Comparison of ENCODE assay signal across 8 mouse cellular contexts in the genomic region with DNA sequence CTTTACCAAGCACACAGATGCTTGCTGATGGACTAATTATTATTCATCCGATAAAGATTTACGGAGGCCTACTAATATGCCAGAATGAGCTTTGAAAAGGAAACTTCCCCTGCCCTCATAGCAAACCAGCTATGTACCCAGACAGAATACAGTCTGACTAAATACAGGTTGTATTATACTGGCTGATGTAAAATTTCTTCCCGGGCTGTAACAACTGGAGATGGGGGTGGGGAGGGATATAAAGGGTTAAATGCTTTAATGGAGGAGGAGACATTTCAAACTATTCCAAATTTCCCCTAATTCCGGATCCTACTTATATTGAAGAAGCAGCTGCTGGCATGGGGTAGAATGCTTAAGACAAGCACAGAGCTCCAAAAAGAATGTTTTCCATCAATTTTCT. TPM values are rescaled to one million over a fixed set of nuclear protein-coding genes. Genes with fewer than 3 reads are reported as not detected.
A peak's percentile ranks its signal among the peaks of the same experiment; 100 is the strongest.
DNase-seq lines count a peak whose midpoint lies in the region; ATAC-seq and TF ChIP-seq lines count a peak whose summit lies in the region.

No protein-coding gene starts in this region.

- peaks cover 6% of the 10 kb centered on the region; the same call in 1 of the 2 replicates for H3K36me3 ChIP-seq in heart, embryonic 15.5 days
- H3K36me3 ChIP-seq in MEL (ENCODE audit: control insufficient read depth in 1 of 2, insufficient read depth in 2 of 2, low read length in 2 of 2): peaks cover 4 to 23% of the 10 kb centered on the region in 2 experiments
- 0 out of 2 replicates have a peak, but pooled peaks cover 3% of the 10 kb centered on the region for H3K36me3 ChIP-seq in hindbrain, embryonic 15.5 days
- no peaks in the 10 kb centered on the region for H3K36me3 ChIP-seq in midbrain, embryonic 12.5 days

- no peak overlapping the region for H3K27ac ChIP-seq in heart, embryonic 15.5 days
- no peak overlapping the region; the same call in 1 of the 2 replicates for H3K27ac ChIP-seq in MEL (ENCODE audit: control insufficient read depth, low read depth, low read length)
- H3K27ac ChIP-seq in hindbrain, embryonic 15.5 days (replicated peaks): peak overlapping the region; percentile 89; the same call in 1 of the 2 replicates
- peak overlapping the region; percentile 89; the same call in 1 of the 2 replicates for H3K27ac ChIP-seq in midbrain, embryonic 12.5 days (replicated peaks)

- DNase-seq in heart, postnatal 4 days: no peak
- no peak for DNase-seq in MEL (ENCODE audit: low read depth, low spot score)
- no peak for DNase-seq in spleen, postnatal 4 days (ENCODE audit: low spot score in 2 of 2)
- no peak for DNase-seq in Muller cell, postnatal 12 days (ENCODE audit: inconsistent ontology term)
- no peak for DNase-seq in gastrocnemius, adult 18-20 months (ENCODE audit: low spot score)

- no peak for ATAC-seq in heart, embryonic 15.5 days (replicated peaks; ENCODE audit: insufficient number of reproducible peaks, insufficient read depth, low FRiP score, low read depth)
- ATAC-seq in hindbrain, embryonic 15.5 days (ENCODE audit: low FRiP score, low read depth): no peak
- no peak for ATAC-seq in midbrain, embryonic 12.5 days (ENCODE audit: low FRiP score, low read depth)

- H3K9me3 ChIP-seq in heart, embryonic 15.5 days (replicated peaks): no peaks in the 10 kb centered on the region
- H3K9me3 ChIP-seq in MEL (replicated peaks; ENCODE audit: insufficient read depth, low read length): no peaks in the 10 kb centered on the region
- no peaks in the 10 kb centered on the region for H3K9me3 ChIP-seq in hindbrain, embryonic 15.5 days
- no peaks in the 10 kb centered on the region for H3K9me3 ChIP-seq in midbrain, embryonic 12.5 days

- H3K79me2 ChIP-seq in MEL (ENCODE audit: control insufficient read depth, insufficient read depth, low read length, poor library complexity): peaks cover 21% of the 10 kb centered on the region

- no peak for TF ChIP-seq EP300 in MEL (IDR thresholded peaks at IDR 0.05; ENCODE audit: low read depth in 1 of 2, low read length in 2 of 2)

- 79% methylated on average over 4 of the region's 4 CpGs for WGBS in heart, embryonic 15.5 days
- WGBS in hindbrain, embryonic 15.5 days: 79% methylated on average over 4 of the region's 4 CpGs
- WGBS in midbrain, embryonic 12.5 days: 78% methylated on average over 4 of the region's 4 CpGs

- no peak overlapping the region for H3K9ac ChIP-seq in heart, embryonic 15.5 days
- H3K9ac ChIP-seq in MEL (ENCODE audit: control insufficient read depth, low read depth, low read length, poor library complexity, severe bottlenecking): peak overlapping the region; percentile 92; the same call in 1 of the 2 replicates
- no peak overlapping the region for H3K9ac ChIP-seq in hindbrain, embryonic 15.5 days
- H3K9ac ChIP-seq in midbrain, embryonic 12.5 days (replicated peaks): peak overlapping the region; percentile 53; the same call in 1 of the 2 replicates

- no peak for TF ChIP-seq RAD21 in MEL (IDR thresholded peaks at IDR 0.05; ENCODE audit: low read depth, low read length)

- H3K4me3 ChIP-seq in heart, embryonic 15.5 days: peak overlapping the region; percentile 56
- H3K4me3 ChIP-seq in MEL (ENCODE audit: control insufficient read depth in 1 of 2, insufficient read depth in 1 of 2, low read depth in 2 of 2, low read length in 2 of 2): peak overlapping the region in 1 of 2 experiments; percentile 69; a peak in 3 of 4 replicates
- peak overlapping the region; percentile 47 for H3K4me3 ChIP-seq in hindbrain, embryonic 15.5 days
- peak overlapping the region; percentile 44; the same call in 1 of the 2 replicates for H3K4me3 ChIP-seq in midbrain, embryonic 12.5 days

- TF ChIP-seq CTCF in MEL (IDR thresholded peaks at IDR 0.05 in 2 of 3, conservative IDR thresholded peaks at IDR 0.05 in 1 of 3; ENCODE audit: control insufficient read depth in 1 of 3, insufficient read depth in 1 of 3, low read depth in 2 of 3, low read length in 3 of 3, poor library complexity in 1 of 3, severe bottlenecking in 1 of 3): no peak

- H3K27me3 ChIP-seq in heart, embryonic 15.5 days: no peaks in the 10 kb centered on the region
- H3K27me3 ChIP-seq in MEL (ENCODE audit: control insufficient read depth in 1 of 2, insufficient read depth in 2 of 2, low read length in 2 of 2): no peaks in the 10 kb centered on the region
- H3K27me3 ChIP-seq in hindbrain, embryonic 15.5 days: no peaks in the 10 kb centered on the region
- no peaks in the 10 kb centered on the region for H3K27me3 ChIP-seq in midbrain, embryonic 12.5 days

- no peak for TF ChIP-seq POLR2A in MEL (IDR thresholded peaks at IDR 0.05; ENCODE audit: control insufficient read depth in 1 of 2, insufficient read depth in 1 of 2, low read depth in 1 of 2, low read length in 2 of 2, poor library complexity in 1 of 2)

- H3K4me1 ChIP-seq in heart, embryonic 15.5 days (replicated peaks): no peaks in the 10 kb centered on the region; the same call in 1 of the 2 replicates
- H3K4me1 ChIP-seq in MEL (ENCODE audit: control insufficient read depth in 1 of 2, insufficient read depth in 2 of 2, low read length in 2 of 2): peaks cover 2 to 6% of the 10 kb centered on the region in 2 experiments; a peak in 2 of 4 replicates
- H3K4me1 ChIP-seq in hindbrain, embryonic 15.5 days (replicated peaks): peaks cover 19% of the 10 kb centered on the region
- H3K4me1 ChIP-seq in midbrain, embryonic 12.5 days: 0 out of 2 replicates have a peak, but pooled peaks cover 7% of the 10 kb centered on the region

- peak overlapping the region; percentile 67 for H3K4me2 ChIP-seq in heart, embryonic 15.5 days
- peak overlapping the region; percentile 62 for H3K4me2 ChIP-seq in hindbrain, embryonic 15.5 days
- peak overlapping the region; percentile 58 for H3K4me2 ChIP-seq in midbrain, embryonic 12.5 days (replicated peaks)

TF ChIP-seq in MEL, 35 proteins besides CTCF, POLR2A, EP300 and RAD21:
- TF ChIP-seq SIN3A (IDR thresholded peaks at IDR 0.05; ENCODE audit: low read length) (no peak), ZKSCAN1 (IDR thresholded peaks at IDR 0.05; ENCODE audit: low read depth, low read length) (no peak)

RNA-seq across cellular contexts. Expression of a gene that starts 14.9 kb away (rescaled TPM):
- polyA plus RNA-seq in heart, embryonic 15.5 days (2015; fragmentation: Nextera tagmentation; extraction: Ambion mirVana): not detected in 2 replicates
- not detected for total RNA-seq in heart, postnatal 4 days (2021)
- not detected in 2 replicates for total RNA-seq in MEL (2012; rRNA removed)
- not detected for polyA plus RNA-seq in MEL (2012; ENCODE audit: insufficient read depth in 1 of 2, insufficient read length in 2 of 2, low read depth in 1 of 2, low replicate concordance in 2 of 2, missing spikeins in 1 of 2)
- not detected in 2 replicates for polyA plus RNA-seq in hindbrain, embryonic 15.5 days (2015; fragmentation: Nextera tagmentation; extraction: Ambion mirVana)
- polyA plus RNA-seq in midbrain, embryonic 12.5 days (2016; fragmentation: Nextera tagmentation; extraction: Ambion mirVana): not detected in 2 replicates
- total RNA-seq in gastrocnemius, adult 18-20 months (2021): not detected

Comparison
In these comparisons a context has a peak if more than half of its experiments do, and no peak if none do; other contexts are left out.
1. H3K27ac ChIP-seq: peak in hindbrain, embryonic 15.5 days (single experiment) and midbrain, embryonic 12.5 days (single experiment); none in heart, embryonic 15.5 days (single experiment) and MEL (single experiment).
2. H3K9ac ChIP-seq: peak in MEL (single experiment) and midbrain, embryonic 12.5 days (single experiment); none in heart, embryonic 15.5 days (single experiment) and hindbrain, embryonic 15.5 days (single experiment).
3. Peak in every context shown above with its lines, with median percentiles within 50 percentile points of each other: H3K4me2 ChIP-seq.